8 mouse cellular contexts compared by ENCODE assay signal in genomic region chr9:74286210-74286609, GRCm38 (mm10).
A peak's percentile ranks its signal among the peaks of the same experiment; 100 is the strongest.
DNase-seq lines count a peak whose midpoint lies in the region; ATAC-seq and TF ChIP-seq lines count a peak whose summit lies in the region.

No protein-coding gene starts in this region.

- no peak for TF ChIP-seq POLR2A in brain, embryonic 14.5 days (IDR thresholded peaks at IDR 0.05; ENCODE audit: borderline replicate concordance, extremely low read depth, insufficient read depth, insufficient read length, poor library complexity, severe bottlenecking)

- H3K9me3 ChIP-seq in midbrain, embryonic 14.5 days (ENCODE audit: control insufficient read depth, low read length), result no peaks in the 10 kb centered on the region
- H3K9me3 ChIP-seq in midbrain, embryonic 13.5 days, result no peaks in the 10 kb centered on the region
- H3K9me3 ChIP-seq in forebrain, embryonic 12.5 days, result no peaks in the 10 kb centered on the region

- 50% methylated on average over 2 of the region's 2 CpGs for WGBS in midbrain, embryonic 14.5 days
- 53% methylated on average over 2 of the region's 2 CpGs for WGBS in midbrain, embryonic 13.5 days
- 63% methylated on average over 2 of the region's 2 CpGs for WGBS in forebrain, embryonic 12.5 days

- H3K9ac ChIP-seq in midbrain, embryonic 14.5 days (replicated peaks; ENCODE audit: low read length), result no peak overlapping the region
- no peak overlapping the region for H3K9ac ChIP-seq in midbrain, embryonic 13.5 days (replicated peaks)
- H3K9ac ChIP-seq in forebrain, embryonic 12.5 days, result no peak overlapping the region

- no peak overlapping the region for H3K4me2 ChIP-seq in midbrain, embryonic 14.5 days (ENCODE audit: low read length)
- H3K4me2 ChIP-seq in midbrain, embryonic 13.5 days (replicated peaks), result no peak overlapping the region
- no peak overlapping the region for H3K4me2 ChIP-seq in forebrain, embryonic 12.5 days

- no peak overlapping the region for H3K4me3 ChIP-seq in midbrain, embryonic 14.5 days (replicated peaks; ENCODE audit: low read depth, low read length)
- no peak overlapping the region for H3K4me3 ChIP-seq in midbrain, embryonic 13.5 days (replicated peaks)
- H3K4me3 ChIP-seq in forebrain, embryonic 12.5 days (replicated peaks), result no peak overlapping the region

- intact Hi-C loops in heart, postnatal 10 days (cut with DNase I), result loop anchor here (1.0 kb wide), 1 partner anchor 582 kb away; no protein-coding TSS in a partner anchor
- intact Hi-C loops in heart, postnatal 25 days (cut with DNase I), result loop anchor here (1.0 to 10.0 kb wide), 2 partner anchors 141 to 585 kb away; no protein-coding TSS in a partner anchor
- intact Hi-C loops in gastrocnemius, postnatal 36 days (cut with DNase I), result no loop called here

- H3K27ac ChIP-seq in midbrain, embryonic 14.5 days (replicated peaks; ENCODE audit: low read depth, low read length), result no peak overlapping the region
- H3K27ac ChIP-seq in midbrain, embryonic 13.5 days, result no peak overlapping the region
- H3K27ac ChIP-seq in forebrain, embryonic 12.5 days, result no peak overlapping the region

- peaks cover 14% of the 10 kb centered on the region; the same call in 1 of the 2 replicates for H3K4me1 ChIP-seq in midbrain, embryonic 14.5 days (ENCODE audit: control insufficient read depth, insufficient read depth, low read length)
- H3K4me1 ChIP-seq in midbrain, embryonic 13.5 days (replicated peaks), result peaks cover 16% of the 10 kb centered on the region; the same call in 1 of the 2 replicates
- peaks cover 11% of the 10 kb centered on the region for H3K4me1 ChIP-seq in forebrain, embryonic 12.5 days

- H3K36me3 ChIP-seq in midbrain, embryonic 14.5 days (ENCODE audit: control insufficient read depth, insufficient read depth, low read length), result no peaks in the 10 kb centered on the region
- no peaks in the 10 kb centered on the region for H3K36me3 ChIP-seq in midbrain, embryonic 13.5 days
- H3K36me3 ChIP-seq in forebrain, embryonic 12.5 days (replicated peaks), result no peaks in the 10 kb centered on the region

- ATAC-seq in midbrain, embryonic 14.5 days (ENCODE audit: low FRiP score, low TSS enrichment), result no peak
- no peak for ATAC-seq in midbrain, embryonic 13.5 days
- no peak for ATAC-seq in forebrain, embryonic 12.5 days (ENCODE audit: low FRiP score)

- DNase-seq in heart, postnatal 10 days, result peak; percentile 42 to 57
- no peak for DNase-seq in heart, postnatal 25 days (ENCODE audit: low spot score)
- peak; percentile 76 for DNase-seq in midbrain, embryonic 14.5 days
- peak; percentile 75 for DNase-seq in brain, embryonic 14.5 days (ENCODE audit: low read depth)
- peak; percentile 62 for DNase-seq in retina, postnatal 1 day
- DNase-seq in gastrocnemius, postnatal 36 days, result no peak

- H3K27me3 ChIP-seq in midbrain, embryonic 14.5 days (ENCODE audit: control insufficient read depth, insufficient read depth, low read length), result no peaks in the 10 kb centered on the region
- H3K27me3 ChIP-seq in midbrain, embryonic 13.5 days, result no peaks in the 10 kb centered on the region
- 0 out of 2 replicates have a peak, but pooled peaks cover 3% of the 10 kb centered on the region for H3K27me3 ChIP-seq in forebrain, embryonic 12.5 days

- TF ChIP-seq CTCF in brain, embryonic 14.5 days (IDR thresholded peaks at IDR 0.05; ENCODE audit: borderline replicate concordance, extremely low read depth, insufficient read depth, insufficient read length), result peak; percentile 48; the same call in 1 of the 2 replicates

Comparison
In these comparisons a context has a peak if more than half of its experiments do, and no peak if none do; other contexts are left out.
1. DNase-seq: peak in heart, postnatal 10 days (2 of 2), midbrain, embryonic 14.5 days (single experiment), brain, embryonic 14.5 days (single experiment) and retina, postnatal 1 day (single experiment); none in heart, postnatal 25 days (single experiment) and gastrocnemius, postnatal 36 days (0 of 2).